Mouse (Mus musculus) liver, embryonic 14 days (tissue): ENCODE measurements around the gene Ncapg2. TPM values are rescaled to one million over a fixed set of nuclear protein-coding genes. Genes with fewer than 3 reads are reported as not detected.

ENCODE experiments used
- polyA plus RNA-seq: library from polyadenylated mRNA; depleted of rRNA; stranded (reverse); fragments of >200 nt; gene quantifications from 2 replicates; pipeline ENCODE4 v1.2.3, GENCODE M21; 2012; rRNA removed

The Ncapg2 gene
- polyA plus RNA-seq: 27.5 and 32.9 TPM in 2 replicates

GRCm38 (mm10) chr12:116405045-116405835 lies at the start of gene Ncapg2:
Ncapg2 (plus strand) TSS chr12:116405402.

GRCm38 (mm10) chr12:116485591-116486403 lies 80.6 kb downstream of the Ncapg2 start, which contains the start of gene Ptprn2:
Ptprn2 (plus strand) TSS chr12:116485720.

Other genes starting within 250 kb of the Ncapg2 start
- gene Wdr60, start 142.4 kb upstream of the Ncapg2 start, polyA plus RNA-seq: 2.2 and 2.5 TPM in 2 replicates
- not detected in 2 replicates for gene Gm11027, start 130.0 kb upstream of the Ncapg2 start, polyA plus RNA-seq
- 5.6 and 7.8 TPM in 2 replicates for gene Esyt2, start 124.2 kb upstream of the Ncapg2 start, polyA plus RNA-seq
- 0.01 and 0.06 TPM in 2 replicates for gene Ptprn2, start 80.3 kb downstream of the Ncapg2 start, polyA plus RNA-seq